Mouse (Mus musculus) CH12.LX (cell line): ENCODE measurements at regions not wholly inside any gene's neighbourhood (a gene's known extent, or its start where the extent isn't known, plus 50 kb on each side); places are given as distances from the start of the nearest gene placed in this dataset.

Experiments
- DNase-seq: peaks from one replicate; pipeline ENCODE4 v3.0.0-alpha.2; 2013; ENCODE audit errors: extremely low read depth
- H3K27ac ChIP-seq: 2 replicates; pipeline ENCODE4 v1.5.1; 2012; ENCODE audit warnings: low read depth, mild to moderate bottlenecking, control low read depth, moderate library complexity; ENCODE audit not compliant: insufficient read depth
- H3K27me3 ChIP-seq: replicated peaks from 2 replicates; pipeline ENCODE3; 2012; ENCODE audit warnings: inconsistent platforms
- H3K36me3 ChIP-seq, 2 experiments: replicated peaks in 1 of 2; 2 replicates each; pipeline versions ENCODE3 to v1.6.1; 2012; ENCODE audit warnings: inconsistent platforms in 1 of 2, low read length in 1 of 2, mild to moderate bottlenecking in 1 of 2, mixed read lengths in 1 of 2, moderate library complexity in 1 of 2; ENCODE audit not compliant: control insufficient read depth in 1 of 2, insufficient read depth in 1 of 2
- H3K4me1 ChIP-seq, 2 experiments: 2 replicates each; pipeline ENCODE4 v1.6.1; 2012; ENCODE audit warnings: inconsistent platforms in 1 of 2, moderate library complexity in 1 of 2; ENCODE audit not compliant: insufficient read depth in 2 of 2, control insufficient read depth in 1 of 2
- H3K4me2 ChIP-seq: 2 replicates; pipeline ENCODE4 v1.6.1; 2012; ENCODE audit warnings: low read depth, mild to moderate bottlenecking, control low read depth; ENCODE audit not compliant: poor library complexity, insufficient read depth, severe bottlenecking
- H3K4me3 ChIP-seq, 3 experiments: fragments of 150-350 bp in 1 of 3; sonication (generic) in 1 of 3; replicated peaks in 1 of 3; 2 replicates each; pipeline versions ENCODE3 to v1.5.1; 2011 to 2012; ENCODE audit warnings: low read depth in 2 of 3, low read length in 2 of 3, mild to moderate bottlenecking in 2 of 3, moderate library complexity in 2 of 3, control low read depth in 1 of 3, improper control_type of control experiment in 1 of 3, inconsistent platforms in 1 of 3, mixed read lengths in 1 of 3; ENCODE audit not compliant: poor library complexity in 1 of 3
- H3K79me2 ChIP-seq: replicated peaks from 2 replicates; pipeline ENCODE4 v1.6.1; 2012; ENCODE audit warnings: mild to moderate bottlenecking, moderate library complexity; ENCODE audit not compliant: control insufficient read depth, poor library complexity, insufficient read depth, severe bottlenecking; ENCODE audit errors: extremely low read depth
- H3K9ac ChIP-seq: 2 replicates; pipeline ENCODE4 v1.6.1; 2012; ENCODE audit warnings: low read depth, mild to moderate bottlenecking, control low read depth, moderate library complexity; ENCODE audit not compliant: insufficient read depth
- H3K9me3 ChIP-seq: replicated peaks from 2 replicates; pipeline ENCODE3; 2012; ENCODE audit warnings: low read length, inconsistent platforms, mixed read lengths
- CHD1 ChIP-seq: IDR thresholded peaks from 2 replicates; pipeline ENCODE4 v1.6.1; 2012; ENCODE audit warnings: low read depth, low read length, improper control_type of control experiment, inconsistent platforms
- CTCF ChIP-seq, 2 experiments: IDR thresholded peaks in 1 of 2; conservative IDR thresholded peaks in 1 of 2; 2 replicates each; pipeline ENCODE4 v1.5.1; 2011 to 2012; ENCODE audit warnings: low read depth in 2 of 2, low read length in 2 of 2, improper control_type of control experiment in 1 of 2, inconsistent platforms in 1 of 2, mild to moderate bottlenecking in 1 of 2, moderate library complexity in 1 of 2
- ELF1 ChIP-seq: IDR thresholded peaks from 2 replicates; pipeline ENCODE4 v1.6.1; 2014; ENCODE audit warnings: low read depth, mild to moderate bottlenecking, inconsistent platforms, low read length, improper control_type of control experiment
- EP300 ChIP-seq: IDR thresholded peaks from 2 replicates; pipeline ENCODE4 v1.6.1; 2011; ENCODE audit warnings: low read length, improper control_type of control experiment
- ETS1 ChIP-seq: conservative IDR thresholded peaks from 2 replicates; pipeline ENCODE4 v1.6.1; 2012; ENCODE audit warnings: low read depth, mild to moderate bottlenecking, inconsistent platforms, low read length, improper control_type of control experiment, moderate library complexity
- GABPA ChIP-seq: IDR thresholded peaks from 2 replicates; pipeline ENCODE4 v1.6.1; 2012; ENCODE audit warnings: low read depth, low read length, improper control_type of control experiment, inconsistent platforms; ENCODE audit not compliant: insufficient replicate concordance
- HCFC1 ChIP-seq: IDR thresholded peaks from 2 replicates; pipeline ENCODE4 v1.6.1; 2012; ENCODE audit warnings: low read depth, mild to moderate bottlenecking, inconsistent platforms, low read length, improper control_type of control experiment
- KAT2A ChIP-seq: IDR thresholded peaks from 2 replicates; pipeline ENCODE4 v1.6.1; 2012; ENCODE audit warnings: low read length, improper control_type of control experiment, inconsistent platforms; ENCODE audit not compliant: insufficient replicate concordance
- MAFK ChIP-seq: IDR thresholded peaks from 2 replicates; pipeline ENCODE4 v1.6.1; 2011; ENCODE audit warnings: low read length, improper control_type of control experiment; ENCODE audit not compliant: insufficient replicate concordance
- MAZ ChIP-seq: IDR thresholded peaks from 2 replicates; pipeline ENCODE4 v1.6.1; 2012; ENCODE audit warnings: low read depth, mild to moderate bottlenecking, inconsistent platforms, low read length, improper control_type of control experiment, moderate library complexity
- MEF2A ChIP-seq: IDR thresholded peaks from 2 replicates; pipeline ENCODE4 v1.6.1; 2014; ENCODE audit warnings: low read depth, mild to moderate bottlenecking, inconsistent platforms, low read length, improper control_type of control experiment, borderline replicate concordance
- MXI1 ChIP-seq: IDR thresholded peaks from 2 replicates; pipeline ENCODE4 v1.6.1; 2011; ENCODE audit warnings: mild to moderate bottlenecking, low read depth, low read length, improper control_type of control experiment
- MYC ChIP-seq: IDR thresholded peaks from 2 replicates; pipeline ENCODE4 v1.6.1; 2011; ENCODE audit warnings: low read depth, mild to moderate bottlenecking, improper control_type of control experiment, low read length
- NELFE ChIP-seq: IDR thresholded peaks from 2 replicates; pipeline ENCODE4 v1.6.1; 2011; ENCODE audit warnings: low read depth, low read length, improper control_type of control experiment
- NRF1 ChIP-seq: IDR thresholded peaks from 2 replicates; pipeline ENCODE4 v1.6.1; 2014; ENCODE audit warnings: low read depth, mild to moderate bottlenecking, inconsistent platforms, low read length, improper control_type of control experiment, moderate library complexity
- PAX5 ChIP-seq: IDR thresholded peaks from 2 replicates; pipeline ENCODE4 v1.6.1; 2012; ENCODE audit warnings: low read length, inconsistent platforms, mixed read lengths
- POLR2A ChIP-seq: IDR thresholded peaks from 2 replicates; pipeline ENCODE4 v1.6.1; 2011; ENCODE audit warnings: low read depth, mild to moderate bottlenecking, improper control_type of control experiment, low read length
- POLR2AphosphoS2 ChIP-seq: IDR thresholded peaks from 2 replicates; pipeline ENCODE4 v1.6.1; 2011; ENCODE audit warnings: low read depth, low read length, improper control_type of control experiment
- RAD21 ChIP-seq: IDR thresholded peaks from 2 replicates; pipeline ENCODE4 v1.6.1; 2011; ENCODE audit warnings: low read depth, mild to moderate bottlenecking, low read length, improper control_type of control experiment, moderate library complexity
- RCOR1 ChIP-seq: conservative IDR thresholded peaks from 2 replicates; pipeline ENCODE4 v1.6.1; 2012; ENCODE audit warnings: low read depth, mild to moderate bottlenecking, inconsistent platforms, low read length, improper control_type of control experiment
- SMC3 ChIP-seq: IDR thresholded peaks from 2 replicates; pipeline ENCODE4 v1.6.1; 2011; ENCODE audit warnings: low read depth, low read length, improper control_type of control experiment
- TCF12 ChIP-seq: IDR thresholded peaks from 2 replicates; pipeline ENCODE4 v1.6.1; 2014; ENCODE audit warnings: low read depth, mild to moderate bottlenecking, inconsistent platforms, low read length, improper control_type of control experiment
- UBTF ChIP-seq: IDR thresholded peaks from 2 replicates; pipeline ENCODE4 v1.6.1; 2012; ENCODE audit warnings: low read depth, mild to moderate bottlenecking, inconsistent platforms, low read length, improper control_type of control experiment, moderate library complexity
- USF1 ChIP-seq: IDR thresholded peaks from 2 replicates; pipeline ENCODE4 v1.6.1; 2014; ENCODE audit warnings: low read depth, mild to moderate bottlenecking, inconsistent platforms, low read length, improper control_type of control experiment
- USF2 ChIP-seq: conservative IDR thresholded peaks from 2 replicates; pipeline ENCODE4 v1.6.1; 2011; ENCODE audit warnings: low read depth, low read length, improper control_type of control experiment
- ZC3H11A ChIP-seq: IDR thresholded peaks from 2 replicates; pipeline ENCODE4 v1.6.1; 2012; ENCODE audit warnings: low read depth, mild to moderate bottlenecking, inconsistent platforms, low read length, improper control_type of control experiment
- ZMIZ1 ChIP-seq: IDR thresholded peaks from 2 replicates; pipeline ENCODE4 v1.6.1; 2012; ENCODE audit warnings: low read depth, mild to moderate bottlenecking, inconsistent platforms, low read length, improper control_type of control experiment
- dilution Hi-C: fragments of 300-500 bp; cut with MboI; formaldehyde crosslinking; loops from 2 replicates; pipeline ENCODE4 v1.14.3; 2020; ENCODE audit warnings: low sequenced_read_pairs; ENCODE audit not compliant: extremely low pct_unique_long_range_greater_than_20kb, extremely low pct_ligation_motif_present
- in situ Hi-C: fragments of 300-500 bp; cut with MboI; formaldehyde crosslinking; loops from 3 replicates; pipeline ENCODE4 v1.14.3; 2019; ENCODE audit warnings: low sequenced_read_pairs, low pct_ligation_motif_present, low pct_unique_long_range_greater_than_20kb, mixed read lengths

DNA sequence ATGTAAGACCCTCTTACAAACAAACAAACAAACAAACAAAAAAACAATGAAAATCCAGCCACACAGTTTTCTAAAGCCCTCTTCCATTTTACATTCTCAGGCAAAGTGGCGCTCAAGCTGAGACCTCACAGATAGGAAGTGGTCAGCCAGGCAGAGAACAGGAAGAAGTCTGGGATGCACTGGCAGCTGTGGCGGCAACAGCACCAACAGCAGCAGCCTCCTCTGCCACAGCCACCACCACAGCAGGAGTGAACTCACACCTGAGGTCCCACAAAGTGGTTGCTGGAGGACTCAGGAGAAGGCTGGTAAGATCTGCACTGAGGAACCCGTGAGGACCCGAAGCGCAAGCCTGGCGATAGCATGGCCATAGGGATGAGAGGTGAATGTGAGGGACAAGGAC, 156.3 kb downstream of the Grm4 start:
- TF ChIP-seq SMC3 (no peak), MAZ (no peak), ZC3H11A (no peak), RCOR1 (no peak), EP300 (no peak), RAD21 (no peak), CHD1 (no peak), KAT2A (no peak), NELFE (no peak), MEF2A (no peak), MYC (no peak), MXI1 (no peak), USF1 (no peak)
- Histone ChIP-seq H3K27ac (no peak overlapping the region), H3K79me2 (no peaks in the 10 kb centered on the region), H3K36me3 (no peaks in the 10 kb centered on the region), H3K4me1 (no peaks in the 10 kb centered on the region), H3K9ac (no peak overlapping the region), H3K4me3 (no peak overlapping the region), H3K27me3 (peaks cover 53% of the 10 kb centered on the region), H3K9me3 (peaks cover 8% of the 10 kb centered on the region), H3K4me2 (no peak overlapping the region)
- in situ Hi-C loops: no loop called here
- no peak for DNase-seq
- dilution Hi-C loops: no loop called here

DNA sequence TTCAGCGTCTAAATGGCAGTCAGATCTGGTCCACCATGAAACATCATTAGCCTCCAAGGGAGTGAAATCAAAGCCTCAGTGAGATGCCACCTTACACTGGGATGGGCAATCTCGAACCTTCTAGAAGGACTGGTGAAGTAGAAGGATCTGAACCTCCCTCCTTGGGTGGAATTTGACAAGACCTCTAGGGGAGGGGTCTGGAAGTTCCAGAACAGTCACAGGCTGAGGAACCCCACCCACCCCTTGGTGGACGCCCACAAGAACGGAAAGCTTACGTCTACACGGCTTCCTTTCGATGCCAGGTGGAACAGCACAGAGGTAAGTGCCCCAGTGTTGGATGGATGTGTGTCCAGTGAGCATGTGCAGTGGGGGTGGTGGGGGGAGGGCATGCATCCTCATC, 156.9 kb downstream of the Grm4 start:
- H3K4me1 ChIP-seq: no peaks in the 10 kb centered on the region
- DNase-seq: no peak
- no peak overlapping the region for H3K27ac ChIP-seq
- no peak overlapping the region for H3K4me3 ChIP-seq
- H3K36me3 ChIP-seq: no peaks in the 10 kb centered on the region
- dilution Hi-C loops (no loop called here), in situ Hi-C loops (no loop called here)
- H3K4me2 ChIP-seq: no peak overlapping the region
- peaks cover 56% of the 10 kb centered on the region for H3K27me3 ChIP-seq
- no peak overlapping the region for H3K9ac ChIP-seq
- no peak for TF ChIP-seq ZMIZ1
- TF ChIP-seq HCFC1: no peak
- TF ChIP-seq PAX5: no peak
- no peak for TF ChIP-seq POLR2AphosphoS2
- TF ChIP-seq USF2: no peak
- TF ChIP-seq ELF1: no peak
- no peak for TF ChIP-seq POLR2A
- TF ChIP-seq TCF12: no peak
- no peak for TF ChIP-seq GABPA
- no peak for TF ChIP-seq MAZ
- no peak for TF ChIP-seq RCOR1
- no peak for TF ChIP-seq MAFK
- TF ChIP-seq MEF2A: no peak
- no peak for TF ChIP-seq ETS1
- TF ChIP-seq NRF1: no peak
- TF ChIP-seq CTCF (conservative IDR thresholded peaks at IDR 0.05 in 1 of 2, IDR thresholded peaks at IDR 0.05 in 1 of 2; ENCODE audit: low read depth in 2 of 2, low read length in 2 of 2): no peak
- no peak for TF ChIP-seq CHD1
- TF ChIP-seq SMC3: no peak
- TF ChIP-seq UBTF: no peak
- no peak for TF ChIP-seq ZC3H11A
- no peaks in the 10 kb centered on the region for H3K79me2 ChIP-seq
- peaks cover 8% of the 10 kb centered on the region for H3K9me3 ChIP-seq
